ENCODE assay signal across 15 mouse cellular contexts in the genomic region with DNA sequence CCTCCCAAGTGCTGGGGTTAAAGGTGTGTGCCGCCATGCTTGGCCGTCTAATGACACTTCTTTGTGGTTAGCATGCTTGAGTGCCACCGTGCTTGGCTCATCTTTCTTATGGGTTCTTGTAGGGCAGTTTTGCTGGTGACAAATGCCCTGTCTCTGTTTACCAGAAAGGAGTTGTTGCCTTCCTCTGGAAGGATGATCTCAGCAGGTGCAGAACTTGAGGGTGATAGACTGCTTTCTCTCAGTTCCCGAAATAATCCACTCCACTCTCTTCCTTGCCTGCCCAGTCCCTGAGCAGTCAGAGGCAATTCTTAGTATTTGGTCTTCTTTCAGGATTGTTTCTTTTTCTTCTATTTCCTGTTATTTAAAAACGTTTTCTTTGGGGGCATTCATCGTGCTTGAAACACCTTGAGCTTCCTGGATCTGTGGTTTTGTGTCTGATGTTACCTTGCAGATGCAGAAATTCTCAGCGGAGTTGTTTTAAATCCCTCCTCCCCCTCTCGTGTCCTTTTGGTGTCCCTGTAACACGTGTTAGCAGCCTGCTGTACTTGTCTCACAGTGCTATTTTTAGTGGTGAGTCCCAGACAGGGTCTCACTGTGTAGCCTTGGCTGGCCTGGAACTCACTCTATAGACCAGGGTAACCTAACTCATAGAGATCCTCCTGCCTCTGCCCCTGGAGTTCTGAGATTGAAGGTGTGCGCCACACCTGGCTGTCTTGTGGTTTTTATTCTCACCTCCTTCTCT. TPM values are rescaled to one million over a fixed set of nuclear protein-coding genes. Genes with fewer than 3 reads are reported as not detected.
A peak's percentile ranks its signal among the peaks of the same experiment; 100 is the strongest.
DNase-seq lines count a peak whose midpoint lies in the region; ATAC-seq lines count a peak whose summit lies in the region.
"Had no signal": no experiment of that assay in that cellular context is flagged by ENCODE, and none has a peak within 500 bp of the region (broad histone marks: within the 10 kb centered on the region; RNA-seq: fewer than 3 reads in every experiment).

No protein-coding gene starts in this region.

- peak; percentile 28 to 46 for DNase-seq in heart, adult 18-20 months
- no peak for DNase-seq in heart, postnatal 4 days
- peak; percentile 59 for DNase-seq in A20 (ENCODE audit: low read depth, low spot score)
- DNase-seq in thymus, adult 18-20 months = peak; percentile 28 to 69
- DNase-seq in left cerebral cortex, postnatal 4 days = no peak
- DNase-seq in right cerebral cortex, adult 18-20 months = no peak
- DNase-seq: cerebellum, adult 8-10 months; embryo, embryonic 11 days; kidney, adult 18-20 months had no signal

- no peak overlapping the region for H3K9ac ChIP-seq in heart, embryonic 12.5 days
- H3K9ac ChIP-seq: liver, embryonic 12.5 days; midbrain, embryonic 12.5 days had no signal

- no peak for ATAC-seq in heart, embryonic 12.5 days (ENCODE audit: insufficient number of reproducible peaks, low FRiP score)
- no peak for ATAC-seq in frontal cortex, adult (ENCODE audit: low TSS enrichment)
- ATAC-seq: liver, embryonic 12.5 days; lung, postnatal 0 days had no signal

- peaks cover 26% of the 10 kb centered on the region for H3K4me1 ChIP-seq in heart, embryonic 12.5 days (replicated peaks)
- H3K4me1 ChIP-seq: liver, embryonic 12.5 days; midbrain, embryonic 12.5 days had no signal

- intact Hi-C loops in left cerebral cortex, postnatal 4 days (cut with DNase I) = no loop called here

- H3K36me3 ChIP-seq in heart, embryonic 12.5 days = no peaks in the 10 kb centered on the region
- H3K36me3 ChIP-seq: liver, embryonic 12.5 days; midbrain, embryonic 12.5 days had no signal

- no peak overlapping the region for H3K4me3 ChIP-seq in heart, embryonic 12.5 days
- H3K4me3 ChIP-seq: liver, embryonic 12.5 days; midbrain, embryonic 12.5 days had no signal

- WGBS in heart, embryonic 12.5 days = 54% methylated on average over 10 of the region's 10 CpGs

- peaks cover 8% of the 10 kb centered on the region; the same call in 1 of the 2 replicates for H3K9me3 ChIP-seq in heart, embryonic 12.5 days (replicated peaks)
- H3K9me3 ChIP-seq: liver, embryonic 12.5 days; midbrain, embryonic 12.5 days had no signal

- peak overlapping the region; percentile 56 for H3K27ac ChIP-seq in heart, embryonic 12.5 days (ENCODE audit: poor library complexity, severe bottlenecking)
- H3K27ac ChIP-seq: liver, embryonic 12.5 days; midbrain, embryonic 12.5 days had no signal

- H3K4me2 ChIP-seq in heart, embryonic 12.5 days = 0 out of 2 replicates have a peak overlapping the region, but pooled peaks have one; percentile 12
- H3K4me2 ChIP-seq: liver, embryonic 12.5 days; midbrain, embryonic 12.5 days had no signal

- H3K27me3 ChIP-seq in heart, embryonic 12.5 days (replicated peaks) = no peaks in the 10 kb centered on the region
- H3K27me3 ChIP-seq: liver, embryonic 12.5 days; midbrain, embryonic 12.5 days had no signal

RNA-seq across cellular contexts. Expression of gene Fbxl14, which starts 29.3 kb away (rescaled TPM):
- 10 to 100 TPM; 15.0 to 15.6 TPM for total RNA-seq in heart, adult 18-20 months (2021)
- 10 to 100 TPM; 22.6 to 23.1 TPM for total RNA-seq in heart, postnatal 4 days (2021)
- 4.0 and 4.1 TPM in 2 replicates for polyA plus RNA-seq in heart, embryonic 12.5 days (2016; fragmentation: Nextera tagmentation; extraction: Ambion mirVana)
- 10 to 100 TPM; 28.0 to 28.5 TPM for total RNA-seq in left cerebral cortex, postnatal 4 days (2021)

RNA-seq across cellular contexts. Expression of gene Wnt5b, which starts 35.3 kb away (rescaled TPM):
- total RNA-seq in heart, adult 18-20 months (2021) = 1 to 10 TPM; 2.4 to 2.5 TPM
- total RNA-seq in heart, postnatal 4 days (2021) = 1 to 10 TPM; 6.3 to 6.8 TPM
- 8.9 and 9.2 TPM in 2 replicates for polyA plus RNA-seq in heart, embryonic 12.5 days (2016; fragmentation: Nextera tagmentation; extraction: Ambion mirVana)
- total RNA-seq in left cerebral cortex, postnatal 4 days (2021) = 1 to 10 TPM; 2.4 to 3.0 TPM
- total RNA-seq: hematopoietic stem cell, adult 5-6 weeks had no signal

Comparison
In these comparisons a context has a peak if more than half of its experiments do, and no peak if none do; other contexts are left out.
1. DNase-seq: peak in heart, adult 18-20 months (2 of 2), A20 (single experiment) and thymus, adult 18-20 months (2 of 2); none in heart, postnatal 4 days (single experiment), left cerebral cortex, postnatal 4 days (single experiment) and right cerebral cortex, adult 18-20 months (single experiment).